Mouse (Mus musculus) E14TG2a.4 (cell line): ENCODE data around the gene Gm13090.

Experiments used
- CTCF ChIP-seq: conservative IDR thresholded peaks from 2 replicates; pipeline ENCODE4 v1.5.1; 2014; ENCODE audit warnings: low read length
- NANOG ChIP-seq: IDR thresholded peaks from 2 replicates; pipeline ENCODE4 v1.6.1; 2014; ENCODE audit warnings: borderline replicate concordance, low read length, mixed read lengths
- POU5F1 ChIP-seq: IDR thresholded peaks from 2 replicates; pipeline ENCODE4 v1.6.1; 2014; ENCODE audit warnings: low read length, borderline replicate concordance

DNA sequence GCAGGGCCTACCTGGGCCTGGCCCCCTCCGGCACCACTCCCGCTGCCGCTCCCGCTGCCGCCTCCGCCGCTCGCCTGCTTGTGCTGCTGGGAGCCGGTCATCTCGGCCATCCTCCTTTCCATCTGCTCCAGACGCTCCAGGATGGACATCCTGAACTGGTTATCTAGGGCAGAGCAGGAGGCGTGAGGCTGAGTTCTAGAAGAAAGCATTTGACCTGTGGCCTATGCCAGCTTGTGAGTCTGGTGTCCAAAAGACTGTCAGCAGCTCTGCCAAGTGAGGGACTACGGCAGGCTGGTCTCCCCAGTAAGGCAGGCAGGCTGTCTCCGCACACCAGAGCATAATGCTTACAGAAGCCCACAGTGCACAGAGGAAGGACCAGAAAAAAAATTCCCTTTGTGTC, 551 bp upstream of the Gm13090 start:
- TF ChIP-seq CTCF (no peak), NANOG (no peak), POU5F1 (no peak)
